In genomic region chr9:105693854-105694253, GRCm38 (mm10) we compare ENCODE assay signal across 7 mouse cellular contexts. TPM values are rescaled to one million over a fixed set of nuclear protein-coding genes. Genes with fewer than 3 reads are reported as not detected.
A peak's percentile ranks its signal among the peaks of the same experiment; 100 is the strongest.
DNase-seq lines count a peak whose midpoint lies in the region; ATAC-seq and TF ChIP-seq lines count a peak whose summit lies in the region.

No protein-coding gene starts in this region.

- H3K27me3 ChIP-seq in Patski = no peaks in the 10 kb centered on the region
- H3K27me3 ChIP-seq in forebrain, embryonic 15.5 days = no peaks in the 10 kb centered on the region
- no peaks in the 10 kb centered on the region for H3K27me3 ChIP-seq in hindbrain, postnatal 0 days (ENCODE audit: insufficient read depth, low read length)
- no peaks in the 10 kb centered on the region for H3K27me3 ChIP-seq in midbrain, embryonic 13.5 days

- in situ Hi-C loops in Patski (cut with MboI; ENCODE audit: low pct_unique_long_range_greater_than_20kb) = loop anchor here (5.0 to 25.0 kb wide), 3 partner anchors 168 to 418 kb away; no protein-coding TSS in a partner anchor

- H3K36me3 ChIP-seq in forebrain, embryonic 15.5 days = no peaks in the 10 kb centered on the region; the same call in 1 of the 2 replicates
- no peaks in the 10 kb centered on the region for H3K36me3 ChIP-seq in hindbrain, postnatal 0 days (ENCODE audit: insufficient read depth, low read length)
- H3K36me3 ChIP-seq in midbrain, embryonic 13.5 days = 0 out of 2 replicates have a peak, but pooled peaks cover 5% of the 10 kb centered on the region

- DNase-seq in Patski (ENCODE audit: low read depth, low spot score) = peak; percentile 9
- DNase-seq in brain, embryonic 14.5 days (ENCODE audit: low read depth) = peak; percentile 76
- DNase-seq in hindbrain, postnatal 0 days (ENCODE audit: low spot score) = peak; percentile 87
- peak; percentile 43 to 87 for DNase-seq in left cerebral cortex, postnatal 10 days (ENCODE audit: extremely low spot score in 1 of 2, low spot score in 2 of 2)
- peak; percentile 49 to 81 for DNase-seq in spleen, postnatal 4 days (ENCODE audit: low spot score in 2 of 2)

- no peaks in the 10 kb centered on the region for H3K9me3 ChIP-seq in forebrain, embryonic 15.5 days
- H3K9me3 ChIP-seq in hindbrain, postnatal 0 days (ENCODE audit: low read length) = no peaks in the 10 kb centered on the region
- H3K9me3 ChIP-seq in midbrain, embryonic 13.5 days = no peaks in the 10 kb centered on the region

- CTCF ChIA-PET in Patski (lab: Charles Lee) = interaction anchor here (1.2 to 1.5 kb wide), 4 partner anchors 9 to 419 kb away, joined by 4 to 6 read pairs (median 5); no protein-coding TSS in a partner anchor

- POLR2A ChIA-PET in Patski (lab: Charles Lee) = no interaction called here

- no peak overlapping the region for H3K4me2 ChIP-seq in forebrain, embryonic 15.5 days (replicated peaks)
- no peak overlapping the region for H3K4me2 ChIP-seq in hindbrain, postnatal 0 days (ENCODE audit: low read depth, low read length)
- H3K4me2 ChIP-seq in midbrain, embryonic 13.5 days (replicated peaks) = no peak overlapping the region

- H3K27ac ChIP-seq in forebrain, embryonic 15.5 days (replicated peaks) = no peak overlapping the region
- H3K27ac ChIP-seq in hindbrain, postnatal 0 days = no peak overlapping the region
- H3K27ac ChIP-seq in midbrain, embryonic 13.5 days = no peak overlapping the region

- H3K9ac ChIP-seq in forebrain, embryonic 15.5 days (replicated peaks) = no peak overlapping the region
- H3K9ac ChIP-seq in hindbrain, postnatal 0 days (replicated peaks; ENCODE audit: low read length) = no peak overlapping the region
- no peak overlapping the region for H3K9ac ChIP-seq in midbrain, embryonic 13.5 days (replicated peaks)

- 8% methylated on average over 5 of the region's 5 CpGs for WGBS in forebrain, embryonic 15.5 days
- 3% methylated on average over 5 of the region's 5 CpGs for WGBS in hindbrain, postnatal 0 days
- 8% methylated on average over 5 of the region's 5 CpGs for WGBS in midbrain, embryonic 13.5 days

- no peak for TF ChIP-seq POLR2A in brain, embryonic 14.5 days (IDR thresholded peaks at IDR 0.05; ENCODE audit: borderline replicate concordance, extremely low read depth, insufficient read depth, insufficient read length, poor library complexity, severe bottlenecking)

- no peaks in the 10 kb centered on the region for H3K4me1 ChIP-seq in forebrain, embryonic 15.5 days
- H3K4me1 ChIP-seq in hindbrain, postnatal 0 days (ENCODE audit: insufficient read depth, low read length) = peaks cover 7% of the 10 kb centered on the region; the same call in 1 of the 2 replicates
- H3K4me1 ChIP-seq in midbrain, embryonic 13.5 days (replicated peaks) = peaks cover 5% of the 10 kb centered on the region; the same call in 1 of the 2 replicates

- no peak for ATAC-seq in Patski
- ATAC-seq in forebrain, embryonic 15.5 days (replicated peaks) = 0 out of 2 replicates have a peak, but pooled peaks have one; percentile 36
- peak; percentile 75 for ATAC-seq in hindbrain, postnatal 0 days
- ATAC-seq in midbrain, embryonic 13.5 days = peak; percentile 62

- TF ChIP-seq CTCF in Patski (IDR thresholded peaks at IDR 0.05) = peak; percentile 85
- peak; percentile 78 for TF ChIP-seq CTCF in brain, embryonic 14.5 days (IDR thresholded peaks at IDR 0.05; ENCODE audit: borderline replicate concordance, extremely low read depth, insufficient read depth, insufficient read length)
- peak; percentile 86 for TF ChIP-seq CTCF in hindbrain, postnatal 0 days (IDR thresholded peaks at IDR 0.05; ENCODE audit: low read depth)

- H3K4me3 ChIP-seq in forebrain, embryonic 15.5 days = no peak overlapping the region
- H3K4me3 ChIP-seq in hindbrain, postnatal 0 days (ENCODE audit: low read length) = no peak overlapping the region
- H3K4me3 ChIP-seq in midbrain, embryonic 13.5 days (replicated peaks) = no peak overlapping the region

- intact Hi-C loops in left cerebral cortex, postnatal 10 days (cut with DNase I) = loop anchor here (5.0 kb wide), 2 partner anchors 163 to 293 kb away; no protein-coding TSS in a partner anchor

RNA-seq across cellular contexts. Expression of gene Pik3r4, which starts 51.1 kb away (rescaled TPM):
- polyA plus RNA-seq in Patski (2021) = 27.6 TPM
- polyA plus RNA-seq in brain, embryonic 14.5 days (2012; rRNA removed) = 17.0 and 23.5 TPM in 2 replicates
- 19.0 and 19.7 TPM in 2 replicates for polyA plus RNA-seq in forebrain, embryonic 15.5 days (2015; fragmentation: Nextera tagmentation; extraction: Ambion mirVana)
- total RNA-seq in hindbrain, postnatal 0 days (2014; rRNA removed) = 17.7 and 26.7 TPM in 2 replicates
- polyA plus RNA-seq in hindbrain, postnatal 0 days (2015; fragmentation: Nextera tagmentation; extraction: Ambion mirVana) = 12.8 and 13.1 TPM in 2 replicates
- total RNA-seq in left cerebral cortex, postnatal 10 days (2021) = 10 to 100 TPM; 37.2 to 37.9 TPM
- polyA plus RNA-seq in midbrain, embryonic 13.5 days (2015; fragmentation: Nextera tagmentation; extraction: Ambion mirVana) = 20.0 and 21.3 TPM in 2 replicates

Comparison
In these comparisons a context has a peak if more than half of its experiments do, and no peak if none do; other contexts are left out.
1. DNase-seq: peak in every context shown above with its lines; median percentile 87 in hindbrain, postnatal 0 days; 76 in brain, embryonic 14.5 days; 65 in left cerebral cortex, postnatal 10 days; 65 in spleen, postnatal 4 days; 9 in Patski.